Mouse (Mus musculus) myocyte (in vitro differentiated cells): ENCODE measurements at regions not wholly inside any gene's neighbourhood (a gene's known extent, or its start where the extent isn't known, plus 50 kb on each side); places are given as distances from the start of the nearest gene placed in this dataset.

Experiments used
- CEBPB ChIP-seq: IDR thresholded peaks from 2 replicates; pipeline ENCODE4 v1.6.1; 2011; ENCODE audit warnings: mild to moderate bottlenecking, moderate library complexity; ENCODE audit not compliant: poor library complexity, insufficient read depth, severe bottlenecking
- MYOG ChIP-seq, 3 experiments: IDR thresholded peaks; one replicate each; pipeline ENCODE4 v1.6.1; 2011; ENCODE audit warnings: control low read depth in 2 of 3, low read depth in 2 of 3, mild to moderate bottlenecking in 2 of 3; ENCODE audit not compliant: insufficient read length in 2 of 3, control insufficient read depth in 1 of 3, insufficient read depth in 1 of 3
- TCF12 ChIP-seq: IDR thresholded peaks from one replicate; pipeline ENCODE4 v1.6.1; 2011; ENCODE audit warnings: mild to moderate bottlenecking, control low read depth; ENCODE audit not compliant: poor library complexity, insufficient read depth, severe bottlenecking

GRCm38 (mm10) chr11:8209041-8209440, 455.3 kb downstream of the Tns3 start:
- TF ChIP-seq CEBPB: no peak
- no peak for TF ChIP-seq TCF12
- TF ChIP-seq MYOG (IDR thresholded peaks at IDR 0.05; ENCODE audit: control insufficient read depth in 1 of 3, insufficient read depth in 1 of 3, insufficient read length in 2 of 3, low read depth in 2 of 3): no peak
